Mouse (Mus musculus) A20 (cell line): ENCODE data around the gene Cdr2l.

ENCODE experiments used
- DNase-seq: peaks from one replicate; pipeline ENCODE4 v3.0.0-alpha.2; 2011; ENCODE audit warnings: low read depth, low spot score

Cdr2l gene

GRCm38 (mm10) chr11:115381743-115382539 lies at the start of gene Cdr2l:
Gene Cdr2l, plus strand, starts transcription at chr11:115381916.
- no peak for DNase-seq

DNA sequence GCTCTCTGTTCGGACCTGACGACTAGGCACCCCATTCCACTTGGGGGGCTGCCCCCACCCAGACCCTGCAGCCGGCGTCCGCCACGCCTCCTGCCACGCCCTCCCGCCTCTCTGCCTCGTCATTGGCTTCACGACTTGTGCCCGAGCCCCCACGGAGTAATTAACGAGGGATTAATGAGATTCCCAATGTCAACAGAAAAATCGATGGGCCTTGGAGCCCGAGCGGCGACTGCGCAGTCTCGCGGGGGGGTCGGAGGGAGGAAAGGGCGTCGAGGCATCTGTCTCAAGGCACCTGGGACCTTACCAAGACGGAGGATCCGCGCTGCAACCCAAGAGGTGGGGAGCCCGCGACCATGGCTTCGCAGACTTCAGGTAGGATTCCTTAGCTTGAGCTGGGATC lies 47.2 kb upstream of the Cdr2l start, which contains the start of gene Otop3:
Gene Otop3 (plus strand): TSS at position 201 of the 400 bp plus-strand sequence.
- no peak for DNase-seq

GRCm38 (mm10) chr11:115335223-115335622 lies 46.5 kb upstream of the Cdr2l start:
- no peak for DNase-seq

GRCm38 (mm10) chr11:115336115-115336514 lies 45.6 kb upstream of the Cdr2l start:
- DNase-seq: no peak

GRCm38 (mm10) chr11:115337350-115337749 lies 44.4 kb upstream of the Cdr2l start:
- no peak for DNase-seq

GRCm38 (mm10) chr11:115337826-115338225 lies 43.9 kb upstream of the Cdr2l start:
- DNase-seq: no peak

- no peak for DNase-seq
Observed at GRCm38 (mm10) chr11:115341246-115341645, 40.5 kb upstream of the Cdr2l start.

DNA sequence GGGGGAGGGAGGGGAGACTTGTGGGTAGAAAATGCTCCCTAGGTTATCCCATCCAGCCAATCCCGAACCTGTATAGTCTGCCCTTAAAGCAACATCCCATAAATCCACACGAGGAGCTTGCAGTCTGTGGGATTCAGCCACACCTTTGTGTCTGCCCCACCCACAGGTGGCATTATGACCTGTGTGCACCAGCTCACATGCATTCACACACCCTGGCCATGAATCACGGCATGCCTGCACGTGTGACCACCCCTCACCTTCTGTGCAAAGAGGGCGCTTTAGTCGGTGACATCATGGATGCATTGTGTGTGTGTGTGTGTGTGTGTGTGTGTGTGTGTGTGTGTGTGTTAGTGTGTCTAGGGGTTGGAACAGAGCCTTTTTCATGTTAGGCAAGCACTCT lies 39.9 kb upstream of the Cdr2l start:
- DNase-seq: no peak

GRCm38 (mm10) chr11:115344967-115345366 lies 36.7 kb upstream of the Cdr2l start:
- DNase-seq: peak; percentile 17

DNA sequence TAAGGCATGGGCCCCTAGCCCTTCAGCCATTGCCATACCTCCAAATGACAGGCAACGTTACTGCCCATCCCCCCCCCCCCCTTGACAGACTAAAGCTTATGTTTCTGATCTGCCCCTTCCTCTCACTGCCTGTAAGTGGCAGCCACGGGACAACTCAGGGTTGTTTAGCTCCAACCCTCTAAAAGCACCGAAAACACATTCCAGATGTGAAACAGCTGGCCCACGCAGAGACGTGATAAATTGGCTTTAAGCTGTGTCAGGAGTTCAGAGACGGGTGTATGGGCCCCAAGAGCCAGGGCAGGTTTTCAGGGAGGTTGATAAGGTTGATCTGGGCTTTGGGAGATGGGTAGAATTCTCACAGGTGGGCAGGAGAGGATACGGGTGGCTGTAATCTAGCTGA lies 36.2 kb upstream of the Cdr2l start:
- DNase-seq: no peak

GRCm38 (mm10) chr11:115348681-115349248 lies 33.0 kb upstream of the Cdr2l start:
- no peak for DNase-seq

DNA sequence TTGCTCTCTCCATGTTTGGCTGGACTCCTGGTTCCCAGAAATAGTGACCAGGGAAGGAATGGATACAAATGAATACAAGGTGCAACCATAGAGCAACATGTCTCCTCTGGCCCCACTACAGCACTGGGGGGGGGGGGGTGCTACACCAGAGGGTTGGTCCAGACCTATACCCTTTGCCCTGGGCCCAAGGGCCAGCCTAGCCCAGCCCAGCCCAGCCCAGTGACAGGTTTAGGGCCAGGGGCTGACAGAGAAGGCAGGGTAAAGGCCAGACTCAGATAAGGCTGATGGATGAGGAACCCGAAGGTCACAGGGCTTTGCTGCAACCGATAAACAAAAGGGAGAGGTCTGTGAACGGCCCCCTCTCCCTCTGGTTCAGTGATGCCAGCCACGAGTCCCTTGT lies 31.7 kb upstream of the Cdr2l start:
- DNase-seq: no peak

- DNase-seq: no peak
Observed at GRCm38 (mm10) chr11:115353375-115353774, 28.3 kb upstream of the Cdr2l start.

GRCm38 (mm10) chr11:115354183-115354582 lies 27.5 kb upstream of the Cdr2l start:
- DNase-seq: peak; percentile 79

DNA sequence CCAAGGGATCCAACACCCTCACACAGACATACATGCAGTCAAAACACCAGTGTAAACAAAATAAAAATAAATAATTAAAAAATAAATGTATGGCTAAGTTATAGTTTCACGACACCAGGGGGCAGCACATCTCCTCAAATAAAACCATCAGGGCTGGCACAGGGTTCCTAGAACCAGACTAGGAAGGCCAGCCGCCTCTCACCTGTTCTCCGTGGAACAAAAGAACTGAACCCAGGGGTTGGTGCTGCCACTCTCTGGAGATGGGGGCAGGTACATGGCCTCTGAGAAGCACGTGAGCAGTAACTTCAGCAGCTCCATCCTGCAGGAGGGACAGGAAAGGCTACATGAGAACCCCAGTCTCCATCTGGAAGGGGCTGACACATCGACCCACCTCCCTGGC lies 23.2 kb upstream of the Cdr2l start:
- peak; percentile 72 for DNase-seq

- DNase-seq: no peak
Observed at GRCm38 (mm10) chr11:115359293-115359692, 22.4 kb upstream of the Cdr2l start.

- peak; percentile 63 for DNase-seq
Observed at GRCm38 (mm10) chr11:115359726-115360125, 22.0 kb upstream of the Cdr2l start.

DNA sequence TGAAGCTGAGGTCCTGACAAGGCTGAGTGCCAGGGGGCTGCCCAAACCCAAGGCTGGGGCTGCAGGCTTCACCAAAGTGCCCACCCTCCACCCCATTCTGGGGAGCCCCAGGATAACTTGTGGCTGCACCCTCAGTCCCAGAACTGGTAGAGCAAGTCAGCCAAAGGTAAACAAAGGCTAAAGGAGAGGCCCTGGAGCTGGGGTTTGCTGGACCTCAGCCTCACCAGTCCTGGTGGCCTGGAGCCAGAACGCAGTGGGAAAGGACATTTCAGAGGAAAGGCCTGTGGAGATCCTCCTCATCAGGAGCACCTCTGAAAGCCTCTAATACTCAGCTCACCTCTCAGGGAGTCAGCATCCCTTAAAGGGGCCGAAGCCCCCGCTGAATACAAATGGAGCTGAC lies 17.6 kb upstream of the Cdr2l start:
- DNase-seq: no peak

DNA sequence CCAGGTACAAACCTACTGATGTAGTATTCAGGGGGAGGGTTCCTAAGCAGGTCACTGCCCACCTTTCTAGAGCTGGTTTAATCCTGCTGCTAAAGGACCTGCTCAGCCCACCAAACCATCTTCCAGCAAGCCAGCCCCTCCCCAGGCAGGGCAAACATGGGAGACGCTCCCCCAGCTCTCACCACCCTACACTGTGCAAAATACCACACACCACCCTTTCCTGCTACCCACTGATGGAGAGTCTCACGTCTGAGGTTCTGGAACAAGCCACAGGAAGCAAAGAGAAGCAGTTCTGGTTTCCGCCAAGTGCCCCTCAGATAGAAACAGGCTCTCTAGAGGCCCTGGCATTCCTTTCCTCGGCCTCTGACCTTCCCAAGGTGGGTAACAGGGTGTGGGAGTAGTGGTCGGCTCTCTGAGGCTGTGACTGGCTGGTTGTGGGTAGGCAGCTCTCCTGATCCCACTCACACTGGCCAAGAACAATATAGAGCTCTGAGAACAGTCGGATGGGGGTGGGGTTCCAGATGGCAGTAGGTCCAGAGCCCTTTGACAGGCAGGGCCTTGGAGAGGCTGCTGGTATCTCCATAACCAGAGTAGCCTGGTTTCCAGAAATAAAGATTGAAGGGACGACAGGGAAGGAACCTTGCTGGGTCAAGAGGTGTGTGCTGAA lies 15.5 kb upstream of the Cdr2l start:
- DNase-seq: no peak

DNA sequence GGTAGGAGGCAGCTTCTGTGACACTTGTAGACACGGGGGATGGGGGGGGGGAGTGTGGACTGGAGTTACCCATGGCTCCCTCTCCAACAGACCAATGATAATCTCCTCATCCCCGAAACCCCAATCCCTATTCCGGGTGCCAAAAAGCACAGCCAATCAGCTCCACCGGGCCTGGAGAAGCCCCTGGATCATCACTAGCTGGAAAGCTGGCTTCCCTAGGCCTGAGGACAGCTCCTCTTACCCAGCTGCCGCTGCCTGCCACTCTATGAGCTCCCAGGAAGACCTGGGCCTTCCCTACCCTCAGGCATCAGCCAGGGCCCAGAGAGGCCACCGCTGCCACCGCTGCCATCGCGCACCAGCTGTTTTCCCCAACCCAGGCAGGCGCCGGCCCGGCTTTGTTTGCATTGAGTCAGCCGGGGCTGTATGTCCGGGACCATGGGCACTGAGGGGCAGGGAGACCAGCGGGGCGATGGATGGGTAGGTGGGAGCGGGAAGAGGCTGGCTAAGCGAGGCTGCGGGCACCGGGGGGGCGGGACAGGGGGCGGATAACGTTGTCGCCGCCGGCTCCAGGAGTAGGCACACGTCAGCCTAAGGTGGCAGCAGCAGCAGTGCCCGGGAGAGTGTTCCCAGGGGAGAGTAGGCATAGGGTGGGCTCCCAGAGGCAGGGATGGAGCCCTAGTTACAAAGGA lies 14.9 kb upstream of the Cdr2l start:
- no peak for DNase-seq

- DNase-seq: peak; percentile 83
Observed at GRCm38 (mm10) chr11:115367395-115367944, 14.2 kb upstream of the Cdr2l start, which contains the start of gene Hid1. Gene Hid1, minus strand, starts transcription at chr11:115367756.

DNA sequence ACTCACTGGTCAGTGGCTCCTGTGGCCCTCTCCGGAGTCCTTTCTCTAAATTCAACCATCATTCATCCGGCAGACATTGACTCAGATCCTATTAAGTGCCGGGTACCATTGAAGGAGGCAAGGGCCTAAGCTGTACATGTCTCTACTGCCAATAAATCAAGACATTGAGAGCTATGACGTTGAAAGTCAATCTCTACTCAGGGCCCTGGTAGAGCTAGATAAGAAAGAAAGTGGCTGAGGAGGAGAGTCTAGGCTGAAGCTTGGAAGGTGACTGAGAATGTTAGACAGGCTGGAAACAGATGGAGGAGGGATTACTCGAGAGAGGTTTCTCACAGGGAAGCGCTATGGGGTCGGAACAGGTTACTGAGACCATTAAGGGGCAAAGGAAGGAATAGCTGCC lies 11.3 kb upstream of the Cdr2l start:
- DNase-seq: no peak
